Mouse (Mus musculus) mouse trophoblast stem cell (cell line): Measurements from ENCODE around the gene Sgo2b.
"Not testable (repeated sequence)": the region's sequence is repeated elsewhere in the genome, so short reads cannot be mapped to it uniquely, and the experiment has no call there.

Experiments used
- in situ Hi-C, 2 experiments: fragments of 300-500 bp; cut with MseI, MboI; formaldehyde crosslinking; loops; 2 replicates in 1 of 2; 3 replicates in 1 of 2; pipeline ENCODE4 v1.15.1; 2025

The Sgo2b gene

GRCm38 (mm10) chr8:63951626-63952377, at the start of gene Sgo2b:
Sgo2b (minus strand) TSS chr8:63952248.
- in situ Hi-C loops, result no loop called here

- in situ Hi-C loops, result not testable (repeated sequence)
These were observed 18.8 kb upstream of the Sgo2b start for GRCm38 (mm10) chr8:63970612-63971391.

- in situ Hi-C loops, result no loop called here
These were observed 9.2 kb upstream of the Sgo2b start for GRCm38 (mm10) chr8:63961032-63961785.

GRCm38 (mm10) chr8:63953802-63954201, 1.8 kb upstream of the Sgo2b start:
- in situ Hi-C loops, result not testable (repeated sequence)

- in situ Hi-C loops, result no loop called here
These were observed 18.9 kb downstream of the Sgo2b start for GRCm38 (mm10) chr8:63933171-63933570.

- in situ Hi-C loops, result no loop called here
These were observed 22.5 kb downstream of the Sgo2b start for GRCm38 (mm10) chr8:63929301-63930097.

GRCm38 (mm10) chr8:63921257-63921960, 30.6 kb downstream of the Sgo2b start:
- in situ Hi-C loops, result no loop called here

- in situ Hi-C loops, result loop anchor here in 1 of 2 experiments (25.0 kb wide), 1 partner anchor 1808 kb away; no protein-coding TSS in a partner anchor
These were observed 57.0 kb downstream of the Sgo2b start for GRCm38 (mm10) chr8:63895096-63895495.

GRCm38 (mm10) chr8:63878353-63878752, 73.7 kb downstream of the Sgo2b start:
- in situ Hi-C loops, result loop anchor here in 1 of 2 experiments (25.0 kb wide), 1 partner anchor 1791 kb away; no protein-coding TSS in a partner anchor

GRCm38 (mm10) chr8:63877393-63877792, 74.7 kb downstream of the Sgo2b start:
- in situ Hi-C loops, result loop anchor here in 1 of 2 experiments (25.0 kb wide), 1 partner anchor 1790 kb away; no protein-coding TSS in a partner anchor

GRCm38 (mm10) chr8:63876949-63877348, 75.1 kb downstream of the Sgo2b start:
- in situ Hi-C loops, result loop anchor here in 1 of 2 experiments (25.0 kb wide), 1 partner anchor 1790 kb away; no protein-coding TSS in a partner anchor
